Mouse (Mus musculus) adrenal gland, adult 18-20 months (tissue): ENCODE measurements at regions not wholly inside any gene's neighbourhood (a gene's known extent, or its start where the extent isn't known, plus 50 kb on each side); places are given as distances from the start of the nearest gene placed in this dataset.

Experiments
- DNase-seq, 2 experiments: peaks; one replicate each; pipeline ENCODE4 v3.0.0; 2021 to 2022; ENCODE audit warnings: low spot score in 2 of 2

DNA sequence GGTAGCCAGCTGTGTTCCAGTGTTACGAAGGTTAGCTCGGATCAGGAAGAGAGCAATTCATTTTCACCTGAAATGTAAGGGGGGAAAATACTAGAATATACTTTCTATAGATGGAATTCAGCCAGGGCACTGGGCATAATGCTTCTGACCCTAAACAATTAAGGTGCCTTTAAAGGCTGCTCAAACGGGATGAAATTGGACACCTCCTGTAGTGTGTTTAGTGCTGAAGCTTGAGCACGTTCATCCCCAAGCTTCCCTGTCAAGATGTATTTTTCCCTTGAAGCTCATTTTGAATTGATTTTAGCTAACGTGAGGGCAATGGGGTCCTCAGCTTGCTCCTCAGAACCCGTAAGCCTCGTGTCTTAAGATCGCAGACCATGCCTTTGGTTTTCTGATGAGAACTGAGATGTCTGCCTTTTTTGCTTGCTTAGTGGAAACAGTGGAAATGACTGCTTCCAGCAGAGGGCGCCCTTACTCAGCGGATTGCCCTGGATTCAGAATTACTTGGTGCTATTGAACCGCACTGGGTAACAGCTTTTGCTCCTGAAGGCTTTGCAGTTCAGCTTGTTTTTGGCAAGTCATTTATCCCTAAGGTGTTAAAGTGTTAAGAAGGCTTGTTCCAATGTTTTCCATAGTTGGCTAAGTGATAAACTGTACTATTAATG is 74.6 kb upstream of the Fermt1 start:
- peak; percentile 61 to 62 for DNase-seq

DNA sequence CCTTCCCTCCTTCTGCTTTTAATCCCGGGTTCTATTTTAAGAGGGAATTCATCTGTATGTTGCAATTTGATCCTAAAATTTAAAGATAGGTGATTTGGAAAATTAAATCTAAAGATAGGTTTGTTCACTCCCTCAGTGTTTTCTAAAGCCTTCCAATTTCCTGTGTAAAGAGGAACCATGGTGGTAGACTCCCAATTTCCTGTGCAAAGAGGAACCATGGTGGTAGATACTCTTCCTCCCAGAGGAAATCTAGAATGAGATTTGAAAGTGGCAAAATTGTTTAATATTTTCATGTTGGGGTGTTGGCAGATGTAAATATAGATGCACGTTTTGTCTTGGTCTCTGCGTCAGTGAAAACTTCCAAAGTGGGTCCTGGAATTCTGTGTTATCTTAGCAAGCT is 75.5 kb upstream of the Fermt1 start:
- DNase-seq: no peak

- DNase-seq: no peak
Measured at GRCm38 (mm10) chr2:133027038-133027437, 81.3 kb upstream of the Fermt1 start.

- DNase-seq: no peak
Measured at GRCm38 (mm10) chr2:133035421-133035820, 89.7 kb upstream of the Fermt1 start.

DNA sequence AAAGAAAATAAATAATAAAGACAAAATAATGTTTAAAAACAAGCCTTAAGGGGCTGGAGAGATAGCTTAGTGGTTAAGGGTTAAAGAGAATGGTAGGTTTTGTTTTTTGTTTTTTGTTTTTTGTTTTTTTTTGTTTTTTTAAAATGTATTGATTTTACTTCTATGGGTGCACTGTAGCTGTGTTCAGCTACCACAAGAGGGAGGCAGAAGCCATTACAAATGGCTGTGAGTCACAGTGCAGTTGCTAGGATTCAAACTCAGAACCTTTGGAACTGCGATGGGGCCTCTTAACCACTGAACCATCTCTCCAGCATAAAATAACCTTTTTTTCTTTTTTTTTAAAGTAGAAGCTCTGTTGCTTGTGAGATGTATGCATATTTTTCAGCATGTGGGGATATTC is 95.0 kb upstream of the Fermt1 start:
- no peak for DNase-seq

GRCm38 (mm10) chr2:133077698-133078356 is 132.1 kb upstream of the Fermt1 start:
- DNase-seq: no peak

- DNase-seq: no peak
Measured at GRCm38 (mm10) chr2:133090976-133091375, 145.3 kb upstream of the Fermt1 start.

GRCm38 (mm10) chr2:133113642-133114041 is 167.9 kb upstream of the Fermt1 start:
- peak; percentile 54 to 58 for DNase-seq

GRCm38 (mm10) chr2:133118651-133119050 is 172.9 kb upstream of the Fermt1 start:
- DNase-seq: peak; percentile 22 to 52

DNA sequence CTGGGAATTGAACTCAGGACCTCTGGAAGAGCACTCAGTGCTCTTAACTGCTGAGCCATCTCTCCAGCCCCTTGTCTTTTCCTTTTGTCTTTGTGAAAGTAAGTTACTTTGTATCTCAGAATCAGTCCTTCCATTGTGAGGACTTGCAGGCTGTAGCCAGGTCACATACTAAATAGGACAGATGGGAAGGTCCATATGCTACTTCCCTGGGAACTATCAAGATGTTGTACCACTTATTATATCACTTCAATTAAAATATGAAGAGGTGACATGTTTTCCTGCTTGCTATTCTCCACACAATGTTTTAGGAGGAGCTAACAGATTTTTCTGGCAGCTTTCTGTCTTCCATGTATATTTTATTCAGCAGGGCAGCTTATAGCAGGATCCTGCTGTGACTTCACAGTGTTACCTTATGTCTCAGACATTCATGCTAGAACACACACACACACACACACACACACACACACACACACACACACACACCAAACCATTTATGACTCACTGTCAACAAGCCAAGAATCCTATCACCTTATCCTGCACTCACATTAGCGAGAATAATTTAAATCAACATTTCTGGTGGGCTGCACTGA is 179.6 kb upstream of the Fermt1 start:
- DNase-seq: no peak

DNA sequence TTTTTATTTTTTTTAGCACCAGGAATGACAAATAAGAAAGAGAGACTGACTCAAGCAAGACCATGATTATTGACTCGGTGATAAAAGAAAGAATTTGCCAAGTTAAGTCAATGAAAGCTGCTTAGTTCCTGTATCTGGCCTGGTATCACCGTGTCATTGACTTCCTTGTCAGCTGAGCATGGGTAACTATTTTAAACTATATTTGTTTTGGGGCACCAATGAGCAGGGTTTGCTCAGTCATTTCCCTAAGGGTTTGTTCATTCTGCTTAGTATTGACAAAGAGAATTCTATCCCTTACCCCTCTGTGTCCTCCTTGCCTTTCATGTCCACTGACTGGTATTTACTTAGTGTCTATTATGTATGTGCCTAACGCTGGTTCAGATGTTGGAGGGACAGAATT is 189.2 kb upstream of the Fermt1 start:
- no peak for DNase-seq

- no peak for DNase-seq
Measured at GRCm38 (mm10) chr2:133138877-133139276, 193.2 kb upstream of the Fermt1 start.

GRCm38 (mm10) chr2:133141341-133142035 is 195.8 kb upstream of the Fermt1 start:
- no peak for DNase-seq

DNA sequence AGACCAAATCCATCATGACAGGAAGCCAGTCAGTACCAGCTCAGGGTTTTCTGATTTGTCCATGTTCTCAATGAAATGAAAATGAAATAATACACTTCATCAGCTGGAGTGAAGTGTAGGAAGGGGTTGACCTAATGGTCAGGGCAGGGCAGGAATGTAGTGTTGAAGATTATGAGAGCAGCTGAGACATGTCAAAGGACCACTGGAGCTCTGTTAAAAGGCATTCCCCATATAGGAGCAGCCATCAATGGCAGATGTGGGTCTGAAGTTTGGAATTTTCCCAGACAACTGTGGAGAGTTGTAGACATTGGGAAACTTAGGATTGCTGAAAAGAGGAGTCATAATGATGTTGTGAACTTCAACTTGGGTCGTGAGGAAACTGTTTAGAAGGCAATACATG is 206.8 kb upstream of the Fermt1 start:
- DNase-seq: no peak

DNA sequence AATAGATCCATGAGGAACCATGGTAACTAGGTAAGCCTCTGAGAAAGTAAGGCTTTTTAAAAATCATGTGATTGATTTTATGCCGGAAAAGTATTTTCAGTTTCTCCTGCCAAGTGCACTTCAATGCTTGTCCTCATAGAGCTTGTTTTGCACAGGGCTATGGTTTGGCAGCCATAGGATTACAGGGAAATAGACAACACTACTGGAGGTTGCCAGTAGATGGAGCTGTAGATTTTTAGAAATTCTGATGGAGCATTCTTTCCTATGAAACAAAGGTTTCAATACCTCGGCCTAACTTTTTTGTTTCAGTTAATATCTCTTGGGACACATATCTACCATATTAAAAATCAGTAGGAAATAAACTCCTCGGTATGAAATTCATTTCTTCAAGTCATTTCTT is 210.8 kb upstream of the Fermt1 start:
- DNase-seq: peak in 1 of 2 experiments; percentile 19

- DNase-seq: no peak
Measured at GRCm38 (mm10) chr2:133158206-133158605, 212.5 kb upstream of the Fermt1 start.

GRCm38 (mm10) chr2:133159398-133159797 is 213.7 kb upstream of the Fermt1 start:
- no peak for DNase-seq

GRCm38 (mm10) chr2:133176411-133176810 is 230.7 kb upstream of the Fermt1 start:
- no peak for DNase-seq

DNA sequence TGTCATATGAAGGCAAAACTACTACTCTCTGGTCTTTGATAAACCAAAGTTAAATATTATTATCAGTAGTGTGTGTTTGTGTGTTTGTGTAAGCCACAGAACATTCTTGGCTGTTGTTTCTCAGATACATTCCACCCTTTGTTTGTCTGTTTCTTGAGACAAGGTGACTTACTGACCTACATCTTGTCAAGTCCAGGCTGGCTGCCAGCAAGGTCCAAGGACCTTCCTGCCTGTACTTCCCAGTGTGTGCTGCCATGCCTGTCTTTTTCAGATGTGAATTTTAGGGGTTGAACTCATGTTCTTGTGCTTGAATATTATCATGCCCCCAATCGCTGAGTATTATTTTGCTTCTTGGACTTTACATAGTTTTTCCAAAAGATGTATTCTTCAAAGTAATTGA is 235.5 kb upstream of the Fermt1 start:
- DNase-seq: no peak

DNA sequence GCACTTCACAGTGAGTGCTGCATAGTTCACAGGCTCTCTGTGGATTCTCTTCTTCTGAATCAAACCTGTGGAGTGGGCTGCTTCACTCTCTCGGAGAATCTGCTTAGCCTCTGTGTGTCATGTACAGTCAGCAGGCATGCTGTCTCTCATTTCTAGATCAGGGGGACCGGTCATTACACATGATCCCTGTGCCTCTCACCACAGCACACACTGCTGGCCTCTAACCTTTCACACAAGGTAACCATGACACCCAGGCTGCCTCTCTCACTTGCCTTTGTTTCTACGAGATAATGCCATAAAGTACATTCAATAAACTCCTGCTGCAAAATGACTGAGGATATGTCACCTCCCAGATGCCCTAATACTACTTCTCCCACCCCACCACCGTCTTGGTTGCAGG is 237.2 kb upstream of the Fermt1 start:
- no peak for DNase-seq

DNA sequence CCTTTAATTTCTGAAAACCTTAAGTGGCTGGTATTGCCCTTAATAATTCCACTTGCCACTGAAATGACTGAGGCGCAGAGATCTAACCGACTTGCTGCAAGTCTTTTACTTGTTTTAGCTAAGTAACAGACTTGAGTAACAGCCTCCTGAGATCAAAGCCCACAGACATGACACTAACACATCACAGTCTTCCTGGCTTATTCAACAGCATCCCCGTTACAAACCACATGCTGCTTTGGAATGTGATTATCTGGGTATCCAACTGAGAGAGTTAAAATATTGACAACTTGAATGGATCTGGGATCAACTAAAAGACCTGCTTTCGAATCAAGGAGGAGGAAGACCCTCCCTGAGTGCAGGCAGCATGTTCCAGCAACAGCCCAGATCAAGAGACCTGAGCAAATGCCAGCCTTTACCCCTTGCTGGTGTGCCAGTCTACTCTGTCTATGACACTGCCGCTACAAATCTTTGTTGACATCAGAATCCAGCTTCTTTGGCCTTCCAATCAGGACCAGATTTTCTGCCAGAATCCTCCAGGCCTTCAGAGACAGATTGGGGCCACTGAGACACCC is 258.7 kb upstream of the Fermt1 start:
- DNase-seq: no peak

DNA sequence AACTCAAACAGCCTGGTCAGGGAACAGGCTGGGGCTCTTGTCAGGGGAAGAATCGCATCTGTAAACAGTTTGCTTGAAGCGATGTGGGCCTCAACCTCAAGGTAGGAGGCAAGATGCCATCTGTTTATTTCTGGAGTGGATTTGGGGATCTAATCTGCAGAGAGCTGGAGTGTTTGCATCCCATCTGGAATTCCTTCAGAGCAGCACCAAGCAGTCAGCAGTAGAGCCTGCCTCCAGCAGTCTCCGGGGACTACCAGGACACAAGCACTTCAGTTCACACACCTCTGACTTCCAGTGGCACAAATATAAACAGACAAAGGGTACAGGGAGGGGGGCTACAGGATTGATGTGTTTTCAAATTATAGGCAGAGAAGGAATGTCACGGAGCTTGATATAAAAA is 262.8 kb upstream of the Fermt1 start:
- DNase-seq: no peak
